Mouse (Mus musculus): ENCODE results near the gene H2-K1. TPM values are rescaled to one million over a fixed set of nuclear protein-coding genes. Genes with fewer than 3 reads are reported as not detected.
"Not testable (repeated sequence)": the region's sequence is repeated elsewhere in the genome, so short reads cannot be mapped to it uniquely, and the experiment has no call there.

The H2-K1 gene
- polyA plus RNA-seq, 1 experiment from 2014 or later = 26.8 TPM

GRCm38 (mm10) chr17:33959948-33960347 lies 40.2 kb downstream of the H2-K1 start:
- Histone ChIP-seq H3K9me3 (no peaks in the 10 kb centered on the region), H3K4me3 (no peak overlapping the region), H3K9ac (replicated peaks) (no peak overlapping the region), H3K27me3 (no peaks in the 10 kb centered on the region), H3K4me1 (peaks cover 9% of the 10 kb centered on the region), H3K36me3 (peaks cover 66% of the 10 kb centered on the region), H3K27ac (replicated peaks) (no peak overlapping the region), H3K4me2 (replicated peaks) (no peak overlapping the region)
- no peak for ATAC-seq (ENCODE audit: low FRiP score, low read depth)
- WGBS = 94% methylated on average over 15 of the region's 15 CpGs

- H3K4me1 ChIP-seq = peaks cover 16% of the 10 kb centered on the region
- peaks cover 63% of the 10 kb centered on the region for H3K36me3 ChIP-seq
- 96% methylated on average over 13 of the region's 13 CpGs for WGBS
- ATAC-seq (ENCODE audit: low FRiP score, low read depth) = no peak
- no peaks in the 10 kb centered on the region for H3K27me3 ChIP-seq
- H3K4me3 ChIP-seq = no peak overlapping the region
- H3K4me2 ChIP-seq (replicated peaks) = no peak overlapping the region
- no peak overlapping the region for H3K27ac ChIP-seq (replicated peaks)
- no peak overlapping the region for H3K9ac ChIP-seq (replicated peaks)
- H3K9me3 ChIP-seq = no peaks in the 10 kb centered on the region
Observed at GRCm38 (mm10) chr17:33959135-33959534, 41.0 kb downstream of the H2-K1 start.

- WGBS = 97% methylated on average over 11 of the region's 11 CpGs
- peaks cover 23% of the 10 kb centered on the region for H3K4me1 ChIP-seq
- H3K4me3 ChIP-seq = no peak overlapping the region
- no peaks in the 10 kb centered on the region for H3K9me3 ChIP-seq
- peaks cover 61% of the 10 kb centered on the region for H3K36me3 ChIP-seq
- ATAC-seq (ENCODE audit: low FRiP score, low read depth) = no peak
- no peak overlapping the region for H3K4me2 ChIP-seq (replicated peaks)
- H3K27ac ChIP-seq (replicated peaks) = no peak overlapping the region
- H3K27me3 ChIP-seq = no peaks in the 10 kb centered on the region
- H3K9ac ChIP-seq (replicated peaks) = no peak overlapping the region
Observed at GRCm38 (mm10) chr17:33958451-33958850, 41.7 kb downstream of the H2-K1 start.

GRCm38 (mm10) chr17:33957493-33957892 lies 42.7 kb downstream of the H2-K1 start:
- H3K4me3 ChIP-seq = no peak overlapping the region
- H3K4me1 ChIP-seq = peaks cover 32% of the 10 kb centered on the region
- WGBS = 80% methylated on average over 6 of the region's 6 CpGs
- no peak overlapping the region for H3K4me2 ChIP-seq (replicated peaks)
- H3K9me3 ChIP-seq = no peaks in the 10 kb centered on the region
- H3K27ac ChIP-seq (replicated peaks) = no peak overlapping the region
- no peaks in the 10 kb centered on the region for H3K27me3 ChIP-seq
- peak overlapping the region; percentile 34; the same call in 1 of the 2 replicates for H3K9ac ChIP-seq (replicated peaks)
- ATAC-seq (ENCODE audit: low FRiP score, low read depth) = no peak
- H3K36me3 ChIP-seq = peaks cover 61% of the 10 kb centered on the region

- Histone ChIP-seq H3K27me3 (no peaks in the 10 kb centered on the region), H3K4me3 (peak overlapping the region; percentile 91), H3K36me3 (peaks cover 57% of the 10 kb centered on the region), H3K27ac (replicated peaks) (peak overlapping the region; percentile 90), H3K4me2 (replicated peaks) (peak overlapping the region; percentile 68), H3K4me1 (peaks cover 44% of the 10 kb centered on the region), H3K9ac (replicated peaks) (peak overlapping the region; percentile 68), H3K9me3 (no peaks in the 10 kb centered on the region)
- 0 out of 2 replicates have a peak, but pooled peaks have one; percentile 5 for ATAC-seq (ENCODE audit: low FRiP score, low read depth)
- WGBS = 7% methylated on average over 10 of the region's 10 CpGs
Observed at GRCm38 (mm10) chr17:33956336-33956735, 43.8 kb downstream of the H2-K1 start.

- peak within 1 kb of the TSS; percentile 91 for H3K4me3 ChIP-seq
- H3K4me2 ChIP-seq (replicated peaks) = peak within 1 kb of the TSS; percentile 96
- under 1% methylated on average over 50 of the region's 50 CpGs for WGBS
- peaks cover 50% of the 10 kb centered on the region for H3K36me3 ChIP-seq
- H3K9ac ChIP-seq (replicated peaks) = peak within 1 kb of the TSS; percentile 99
- peak within 1 kb of the TSS; percentile 90 for H3K27ac ChIP-seq (replicated peaks)
- no peaks in the 10 kb centered on the region for H3K9me3 ChIP-seq
- H3K27me3 ChIP-seq = no peaks in the 10 kb centered on the region
- peak; percentile 81 for ATAC-seq (ENCODE audit: low FRiP score, low read depth)
- H3K4me1 ChIP-seq = peaks cover 50% of the 10 kb centered on the region
Observed at GRCm38 (mm10) chr17:33955555-33956214, 44.5 kb downstream of the H2-K1 start, which contains the start of the genes Vps52 and Rps18. TSS of gene Vps52 (plus strand) at chr17:33955812. TSS of gene Rps18 (minus strand) at chr17:33956001.

GRCm38 (mm10) chr17:33954646-33955554 lies 45.2 kb downstream of the H2-K1 start:
- Histone ChIP-seq H3K9me3 (no peaks in the 10 kb centered on the region), H3K4me3 (peak overlapping the region; percentile 91), H3K9ac (replicated peaks) (peak overlapping the region; percentile 99), H3K27me3 (no peaks in the 10 kb centered on the region), H3K4me2 (replicated peaks) (peak overlapping the region; percentile 96), H3K36me3 (peaks cover 44% of the 10 kb centered on the region), H3K27ac (replicated peaks) (peak overlapping the region; percentile 86), H3K4me1 (peaks cover 58% of the 10 kb centered on the region)
- 2% methylated on average over 33 of the region's 33 CpGs for WGBS
- no peak; the same call in 1 of the 2 replicates for ATAC-seq (ENCODE audit: low FRiP score, low read depth)

GRCm38 (mm10) chr17:33953961-33954565 lies 46.1 kb downstream of the H2-K1 start:
- 44% methylated on average over 5 of the region's 5 CpGs for WGBS
- Histone ChIP-seq H3K27ac (replicated peaks) (0 out of 2 replicates have a peak overlapping the region, but pooled peaks have one; percentile 86), H3K4me1 (peaks cover 63% of the 10 kb centered on the region)

GRCm38 (mm10) chr17:33953310-33953709 lies 46.8 kb downstream of the H2-K1 start:
- no peak overlapping the region for H3K9ac ChIP-seq (replicated peaks)
- WGBS = 84% methylated on average over 3 of the region's 3 CpGs
- no peaks in the 10 kb centered on the region for H3K27me3 ChIP-seq
- H3K4me3 ChIP-seq = no peak overlapping the region
- ATAC-seq (ENCODE audit: low FRiP score, low read depth) = no peak
- H3K4me2 ChIP-seq (replicated peaks) = no peak overlapping the region; the same call in 1 of the 2 replicates
- H3K27ac ChIP-seq (replicated peaks) = no peak overlapping the region
- peaks cover 63% of the 10 kb centered on the region for H3K4me1 ChIP-seq
- no peaks in the 10 kb centered on the region for H3K9me3 ChIP-seq
- H3K36me3 ChIP-seq = peaks cover 44% of the 10 kb centered on the region

More at GRCm38 (mm10) chr17:33953961-33954565, 46.1 kb downstream of the H2-K1 start:
- H3K4me3 ChIP-seq = peak overlapping the region; percentile 91
- peaks cover 44% of the 10 kb centered on the region for H3K36me3 ChIP-seq
- no peaks in the 10 kb centered on the region for H3K9me3 ChIP-seq
- peak overlapping the region; percentile 96 for H3K4me2 ChIP-seq (replicated peaks)
- ATAC-seq (ENCODE audit: low FRiP score, low read depth) = no peak
- H3K27me3 ChIP-seq = no peaks in the 10 kb centered on the region
- H3K9ac ChIP-seq (replicated peaks) = peak overlapping the region; percentile 99

GRCm38 (mm10) chr17:33952879-33953278 lies 47.3 kb downstream of the H2-K1 start:
- no peak for ATAC-seq (ENCODE audit: low FRiP score, low read depth)
- H3K4me1 ChIP-seq = peaks cover 63% of the 10 kb centered on the region
- peak overlapping the region; percentile 22; the same call in 1 of the 2 replicates for H3K4me2 ChIP-seq (replicated peaks)
- no peak overlapping the region for H3K9ac ChIP-seq (replicated peaks)
- no peaks in the 10 kb centered on the region for H3K27me3 ChIP-seq
- 88% methylated on average over 4 of the region's 4 CpGs for WGBS
- H3K9me3 ChIP-seq = no peaks in the 10 kb centered on the region
- peaks cover 44% of the 10 kb centered on the region for H3K36me3 ChIP-seq
- H3K4me3 ChIP-seq = 0 out of 2 replicates have a peak overlapping the region, but pooled peaks have one; percentile 10
- no peak overlapping the region for H3K27ac ChIP-seq (replicated peaks)

- peak overlapping the region; percentile 89; the same call in 1 of the 2 replicates for H3K27ac ChIP-seq (replicated peaks)
- peak overlapping the region; percentile 48; the same call in 1 of the 2 replicates for H3K4me3 ChIP-seq
- H3K27me3 ChIP-seq; H3K9me3 ChIP-seq; ATAC-seq (ENCODE audit: low FRiP score, low read depth); H3K9ac ChIP-seq (replicated peaks): not testable (repeated sequence)
- peak overlapping the region; percentile 76 for H3K4me2 ChIP-seq (replicated peaks)
- WGBS = 71% methylated on average over 13 of the region's 13 CpGs
- H3K4me1 ChIP-seq = peaks cover 61% of the 10 kb centered on the region
- H3K36me3 ChIP-seq = peaks cover 49% of the 10 kb centered on the region
Observed at GRCm38 (mm10) chr17:33952015-33952414, 48.1 kb downstream of the H2-K1 start.

Measured in midbrain, embryonic 12.5 days (tissue).